Mouse (Mus musculus) heart, adult 2 months (tissue): ENCODE measurements at regions not wholly inside any gene's neighbourhood (a gene's known extent, or its start where the extent isn't known, plus 50 kb on each side); places are given as distances from the start of the nearest gene placed in this dataset.
A peak's percentile ranks its signal among the peaks of the same experiment; 100 is the strongest.

Source experiments
- DNase-seq, 2 experiments: peaks; one replicate each; pipeline ENCODE4 v3.0.0; 2021
- H3K27ac ChIP-seq: fragments of 200-600 bp; 2 replicates; pipeline ENCODE4 v1.8.1; 2022
- H3K27me3 ChIP-seq: fragments of 200-500 bp; 2 replicates; pipeline ENCODE4 v1.6.1; 2012; ENCODE audit warnings: mild to moderate bottlenecking, low read length, inconsistent platforms, mixed read lengths; ENCODE audit not compliant: control insufficient read depth, insufficient read depth
- H3K36me3 ChIP-seq: fragments of 200-500 bp; 2 replicates; pipeline ENCODE4 v1.6.1; 2012; ENCODE audit warnings: low read length, inconsistent platforms; ENCODE audit not compliant: control insufficient read depth, insufficient read depth
- H3K4me1 ChIP-seq: fragments of 200-500 bp; 2 replicates; pipeline ENCODE4 v1.6.1; 2011; ENCODE audit warnings: low read length; ENCODE audit not compliant: control insufficient read depth, insufficient read depth
- H3K4me3 ChIP-seq: fragments of 200-600 bp; 2 replicates; pipeline ENCODE4 v1.8.1; 2022
- H3K79me2 ChIP-seq: fragments of 200-500 bp; replicated peaks from 2 replicates; pipeline ENCODE4 v1.6.1; 2012; ENCODE audit warnings: mild to moderate bottlenecking, inconsistent platforms, low read length, moderate library complexity, mixed read lengths; ENCODE audit not compliant: control insufficient read depth, insufficient read depth
- H3K9ac ChIP-seq: fragments of 200-500 bp; 2 replicates; pipeline ENCODE4 v1.6.1; 2012; ENCODE audit warnings: low read depth, mild to moderate bottlenecking, control low read depth, inconsistent platforms, low read length, mixed read lengths
- CTCF ChIP-seq: fragments of 200-600 bp; IDR thresholded peaks from 2 replicates; pipeline ENCODE4 v1.8.1; 2022; ENCODE audit warnings: antibody characterized with exemption, mild to moderate bottlenecking, moderate library complexity
- EP300 ChIP-seq: fragments of 200-500 bp; IDR thresholded peaks from 2 replicates; pipeline ENCODE4 v1.6.1; 2011; ENCODE audit warnings: low read depth, low read length, control low read depth; ENCODE audit not compliant: insufficient read depth
- POLR2A ChIP-seq: fragments of 200-500 bp; IDR thresholded peaks from 2 replicates; pipeline ENCODE4 v1.6.1; 2011; ENCODE audit warnings: mild to moderate bottlenecking, low read depth, low read length, control low read depth; ENCODE audit not compliant: insufficient read depth
- WGBS: fragments of 180-500 bp; shearing (Covaris S2); methylation state at CpG from one replicate; pipeline ENCODE4 v1.1.7; 2018; 5-methylcytosine and 5-hydroxymethylcytosine counted together
- intact Hi-C: fragments of 180-260 bp; cut with DNase I; formaldehyde crosslinking; loops from one replicate; pipeline ENCODE4 v1.15.1; 2025

GRCm38 (mm10) chr4:31612825-31613514, 350.9 kb upstream of the Map3k7 start:
- Histone ChIP-seq H3K36me3 (no peaks in the 10 kb centered on the region), H3K79me2 (no peaks in the 10 kb centered on the region), H3K27ac (no peak overlapping the region), H3K27me3 (no peaks in the 10 kb centered on the region), H3K9ac (no peak overlapping the region), H3K4me1 (no peaks in the 10 kb centered on the region), H3K4me3 (no peak overlapping the region)
- TF ChIP-seq POLR2A (no peak), EP300 (no peak), CTCF (no peak)
- 86% methylated on average over 9 of the region's 9 CpGs for WGBS
- intact Hi-C loops, result no loop called here
- DNase-seq, result no peak

- Histone ChIP-seq H3K79me2 (no peaks in the 10 kb centered on the region), H3K27ac (no peak overlapping the region), H3K4me3 (no peak overlapping the region), H3K27me3 (no peaks in the 10 kb centered on the region), H3K36me3 (no peaks in the 10 kb centered on the region), H3K4me1 (no peaks in the 10 kb centered on the region; the same call in 1 of the 2 replicates), H3K9ac (no peak overlapping the region)
- 74% methylated on average over 7 of the region's 7 CpGs for WGBS
- intact Hi-C loops, result no loop called here
- no peak for DNase-seq
- TF ChIP-seq CTCF (no peak), EP300 (no peak), POLR2A (no peak)
Observed at GRCm38 (mm10) chr4:31617572-31617971, 346.3 kb upstream of the Map3k7 start.

GRCm38 (mm10) chr4:31618026-31618425, 345.9 kb upstream of the Map3k7 start:
- Histone ChIP-seq H3K4me3 (no peak overlapping the region), H3K9ac (no peak overlapping the region), H3K79me2 (no peaks in the 10 kb centered on the region), H3K36me3 (no peaks in the 10 kb centered on the region), H3K27me3 (no peaks in the 10 kb centered on the region), H3K4me1 (no peaks in the 10 kb centered on the region; the same call in 1 of the 2 replicates), H3K27ac (no peak overlapping the region)
- intact Hi-C loops, result no loop called here
- DNase-seq, result no peak
- WGBS, result 46% methylated on average over 4 of the region's 4 CpGs
- TF ChIP-seq EP300 (no peak), CTCF (no peak), POLR2A (no peak)

- DNase-seq, result no peak
- no peak overlapping the region for H3K27ac ChIP-seq
- H3K27me3 ChIP-seq, result no peaks in the 10 kb centered on the region
- H3K36me3 ChIP-seq, result no peaks in the 10 kb centered on the region
- no peaks in the 10 kb centered on the region; the same call in 1 of the 2 replicates for H3K4me1 ChIP-seq
- no peak for TF ChIP-seq CTCF
- TF ChIP-seq POLR2A, result no peak
- no peak for TF ChIP-seq EP300
- no peak overlapping the region for H3K9ac ChIP-seq
- 92% methylated on average over 2 of the region's 2 CpGs for WGBS
- H3K79me2 ChIP-seq, result no peaks in the 10 kb centered on the region
- intact Hi-C loops, result no loop called here
- no peak overlapping the region for H3K4me3 ChIP-seq
Observed at GRCm38 (mm10) chr4:31621205-31621604, 342.7 kb upstream of the Map3k7 start.

- Histone ChIP-seq H3K9ac (no peak overlapping the region), H3K79me2 (no peaks in the 10 kb centered on the region), H3K4me3 (no peak overlapping the region), H3K27me3 (no peaks in the 10 kb centered on the region), H3K4me1 (no peaks in the 10 kb centered on the region), H3K36me3 (no peaks in the 10 kb centered on the region), H3K27ac (no peak overlapping the region)
- TF ChIP-seq CTCF, result no peak
- no peak for TF ChIP-seq EP300
- no peak for TF ChIP-seq POLR2A
- DNase-seq, result peak in 1 of 2 experiments; percentile 11
- WGBS, result 41% methylated on average over 3 of the region's 3 CpGs
- intact Hi-C loops, result no loop called here
Observed at GRCm38 (mm10) chr4:31627053-31627452, 336.8 kb upstream of the Map3k7 start.

- Histone ChIP-seq H3K9ac (no peak overlapping the region), H3K79me2 (no peaks in the 10 kb centered on the region), H3K27me3 (no peaks in the 10 kb centered on the region), H3K27ac (no peak overlapping the region), H3K4me3 (no peak overlapping the region), H3K4me1 (no peaks in the 10 kb centered on the region), H3K36me3 (no peaks in the 10 kb centered on the region)
- TF ChIP-seq POLR2A (no peak), EP300 (no peak), CTCF (no peak)
- intact Hi-C loops, result no loop called here
- WGBS, result 65% methylated on average over 10 of the region's 10 CpGs
- peak; percentile 14 to 35 for DNase-seq
Observed at GRCm38 (mm10) chr4:31627777-31628176, 336.1 kb upstream of the Map3k7 start.
